Mouse (Mus musculus) 3134 (cell line): ENCODE results near the gene 1700069L16Rik.
A peak's percentile ranks its signal among the peaks of the same experiment; 100 is the strongest.

Experiments
- DNase-seq: peaks from one replicate; pipeline ENCODE4 v3.0.0-alpha.2; 2011; ENCODE audit warnings: low spot score; ENCODE audit not compliant: insufficient read length; ENCODE audit errors: extremely low read depth

Gene 1700069L16Rik

DNA sequence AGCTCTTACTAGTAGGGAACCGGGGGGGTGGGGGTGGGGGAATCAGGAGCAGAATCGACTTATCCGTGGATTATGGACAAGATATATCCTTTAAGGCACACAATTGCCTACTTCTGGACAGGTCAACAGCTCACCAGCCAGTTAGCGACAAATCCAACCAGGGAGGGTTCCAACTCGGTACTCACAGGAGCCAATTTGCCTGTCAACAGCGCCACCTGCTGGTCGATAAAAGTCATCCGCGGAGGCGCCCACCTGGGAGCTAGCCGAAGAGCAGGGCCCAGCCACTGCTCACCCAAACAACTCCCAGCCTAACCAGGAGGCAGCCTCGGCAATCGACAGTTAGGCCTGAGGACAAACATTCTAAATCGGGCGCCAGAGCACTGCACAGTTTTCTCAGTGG, at the start of gene 1700069L16Rik:
1700069L16Rik (minus strand) TSS at position 327 of the 400 bp plus-strand sequence.
- DNase-seq = peak; percentile 49

DNA sequence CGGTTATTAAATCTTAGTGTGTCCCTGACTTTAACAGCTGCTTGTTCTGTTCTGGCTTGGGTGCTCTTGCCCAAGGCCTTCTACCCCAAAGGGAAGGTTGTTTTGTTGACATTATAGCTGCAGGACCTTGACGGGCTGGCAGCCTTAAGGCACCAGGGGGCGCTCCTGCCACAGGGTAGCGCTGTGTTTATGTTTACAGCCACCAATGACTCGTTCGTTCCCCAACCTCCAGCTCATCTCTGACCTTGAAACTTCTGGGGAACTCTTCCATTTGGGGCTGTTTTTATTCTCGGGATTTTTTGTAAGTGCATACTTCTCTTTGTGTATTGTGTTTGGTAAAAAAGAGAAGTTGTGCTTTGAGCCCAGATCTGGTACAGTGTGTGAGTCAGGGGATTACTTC, 49.1 kb upstream of the 1700069L16Rik start:
- DNase-seq = peak; percentile 50

DNA sequence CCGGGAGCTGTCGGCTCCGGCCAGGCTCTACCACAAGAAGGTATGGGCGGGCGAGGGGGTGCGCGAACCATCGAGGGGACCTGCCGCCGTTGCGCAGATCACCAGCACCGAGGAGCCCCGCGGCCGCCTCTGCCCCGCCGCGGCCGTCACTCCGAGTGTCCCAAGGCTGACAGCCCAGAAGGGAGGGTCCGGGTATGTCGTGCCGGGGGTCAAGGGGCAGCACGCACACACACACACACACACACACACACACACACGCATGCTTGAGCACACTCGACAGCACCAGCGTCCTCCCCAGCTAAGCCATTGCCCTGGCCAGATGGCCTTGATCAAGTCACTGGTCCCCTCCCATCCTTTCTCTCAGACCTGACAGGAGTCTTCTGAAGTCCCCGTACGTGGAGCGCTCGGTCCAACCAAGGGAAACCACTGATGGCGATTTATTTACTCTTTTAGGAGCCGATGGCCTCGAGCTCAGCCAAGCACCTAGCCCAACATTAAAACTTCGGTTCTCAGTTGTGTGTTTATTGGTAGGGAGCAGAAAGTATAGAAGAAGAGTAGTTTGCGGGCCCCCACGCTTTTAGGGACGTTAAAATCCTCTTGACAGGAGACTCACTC, 48.4 kb upstream of the 1700069L16Rik start:
- DNase-seq = no peak

DNA sequence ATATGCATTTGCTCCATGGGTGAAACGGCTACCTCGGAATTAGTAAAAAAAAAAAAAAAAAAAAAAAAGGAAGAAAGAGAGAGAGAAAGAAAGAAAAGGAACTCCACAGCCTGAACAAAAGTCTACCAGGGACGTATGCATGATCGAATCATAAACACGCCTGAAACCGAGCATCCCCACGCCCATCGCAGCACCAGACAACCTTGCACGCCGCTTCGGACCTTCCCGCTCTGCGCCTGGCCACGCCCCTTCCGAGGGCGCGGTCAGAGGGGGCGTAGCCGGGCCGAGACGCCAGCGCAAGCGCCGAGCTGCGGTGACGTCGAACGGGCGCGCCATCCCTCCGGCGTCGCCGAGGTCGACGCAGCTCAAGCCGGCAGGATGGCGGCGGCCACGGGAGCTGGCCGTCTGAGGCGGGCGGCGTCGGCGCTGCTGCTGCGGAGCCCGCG, 47.9 kb upstream of the 1700069L16Rik start, which contains the start of the genes Sart3 and Iscu:
Sart3 (minus strand) TSS at position 61 of the 446 bp plus-strand sequence.
Iscu (plus strand) TSS at position 299 of the 446 bp plus-strand sequence.
- peak; percentile 97 for DNase-seq

DNA sequence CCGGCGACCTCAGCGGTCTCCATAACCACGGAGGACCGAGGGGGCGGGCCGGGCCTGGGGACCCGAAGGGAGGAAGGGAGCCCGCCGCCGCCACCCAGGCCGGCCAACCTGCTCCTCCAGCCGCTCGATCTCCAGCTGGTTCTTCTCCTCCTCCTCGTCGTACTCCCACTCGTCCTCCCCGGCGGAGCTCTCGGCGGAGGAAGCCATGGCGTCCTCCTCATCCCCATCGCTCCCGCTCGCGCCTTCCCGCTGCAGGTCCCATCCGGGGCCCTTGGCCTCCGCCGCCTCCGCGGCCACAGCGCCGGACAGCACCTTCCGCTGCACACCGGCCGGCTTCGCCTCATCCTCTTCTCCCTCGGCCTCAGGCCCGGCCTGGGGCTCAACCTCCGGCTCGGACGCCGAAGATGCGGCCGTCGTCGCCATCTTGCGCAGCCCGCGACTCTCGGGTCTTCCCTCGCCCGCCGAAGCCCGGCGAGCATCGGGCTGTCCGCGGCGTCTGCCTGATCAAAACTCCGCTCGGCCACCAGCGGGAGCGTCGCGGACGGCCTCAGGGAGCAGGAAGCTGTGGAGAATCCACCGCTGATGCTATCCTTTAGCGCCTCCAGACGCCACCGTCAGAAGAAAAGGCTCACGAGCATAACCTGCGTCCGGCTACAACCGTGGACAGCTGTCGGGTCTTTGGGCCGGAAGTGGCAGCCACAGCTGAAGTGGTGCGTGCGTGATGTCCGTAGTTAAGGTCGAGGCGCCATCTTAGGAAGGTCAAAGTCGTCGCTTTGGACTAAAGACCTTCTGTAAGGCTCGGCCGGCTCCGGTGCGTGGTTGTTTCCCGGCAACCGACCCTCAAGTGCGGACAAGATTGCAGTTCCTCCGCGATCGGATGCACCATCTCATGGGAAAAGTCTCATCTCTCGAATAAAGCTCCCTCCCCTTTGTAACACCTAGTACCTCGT, 46.9 kb upstream of the 1700069L16Rik start:
- DNase-seq = peak; percentile 93

- no peak for DNase-seq
Observed at GRCm38 (mm10) chr5:113768806-113769205, 44.2 kb upstream of the 1700069L16Rik start.

DNA sequence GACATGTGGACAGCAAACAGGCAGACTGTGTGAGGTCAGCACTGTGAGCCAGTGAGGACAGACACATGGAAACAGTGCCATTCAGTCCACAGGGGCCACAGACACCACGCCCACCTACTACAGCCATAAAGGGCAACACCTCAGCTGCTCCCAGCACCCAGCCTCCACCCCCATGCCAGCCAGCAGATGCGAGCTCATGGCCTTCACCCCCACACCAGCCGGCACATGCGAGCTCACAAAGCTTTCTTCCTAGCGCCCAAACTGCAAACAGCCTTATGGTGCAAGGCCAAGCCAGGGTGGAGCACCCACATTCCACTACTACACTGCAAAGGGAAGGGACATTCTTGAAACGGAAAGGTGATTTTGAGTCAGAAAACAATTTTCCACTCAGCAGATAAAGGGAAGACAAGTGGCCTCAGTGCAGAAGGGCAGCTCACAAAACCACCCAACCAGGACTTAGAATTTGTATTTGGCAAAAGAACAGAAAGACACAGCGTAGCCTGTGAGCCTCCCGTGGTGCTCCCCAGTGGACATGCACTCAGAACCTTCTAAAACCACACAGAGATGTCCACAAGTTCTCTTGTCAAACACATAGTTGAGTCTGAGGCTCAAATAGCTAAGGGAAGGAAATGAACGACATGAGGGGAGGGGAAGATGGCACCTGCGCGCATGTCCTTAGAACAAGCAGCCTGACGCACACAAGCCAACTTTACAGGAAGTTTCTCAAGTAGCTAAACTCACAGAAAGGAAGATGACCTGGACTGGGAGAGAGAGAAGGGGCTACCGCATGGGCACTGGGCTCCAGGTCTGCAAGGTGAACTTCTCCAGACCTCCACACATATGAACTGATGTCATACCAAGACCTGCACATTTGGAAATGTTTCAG, 41.3 kb upstream of the 1700069L16Rik start:
- DNase-seq = no peak

DNA sequence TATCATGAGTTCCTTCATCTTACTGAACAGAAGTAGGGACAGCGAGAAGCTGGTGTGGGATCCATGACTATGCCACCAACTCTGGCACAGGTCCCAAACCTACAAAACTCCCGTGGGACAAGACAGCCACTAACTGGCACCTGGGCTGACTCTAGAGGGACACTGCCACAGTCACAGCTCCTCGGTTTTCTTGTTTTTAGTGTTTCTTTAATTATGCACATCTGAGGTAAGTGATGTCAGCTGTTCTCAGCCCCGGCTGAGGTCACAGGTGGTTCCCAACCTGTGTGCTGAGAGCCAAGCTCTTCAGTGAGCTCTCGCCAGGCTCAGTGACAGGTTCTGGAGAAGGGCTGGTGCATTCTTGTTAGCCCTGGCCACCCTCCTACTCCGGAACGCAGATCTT, 39.9 kb upstream of the 1700069L16Rik start:
- DNase-seq = no peak

DNA sequence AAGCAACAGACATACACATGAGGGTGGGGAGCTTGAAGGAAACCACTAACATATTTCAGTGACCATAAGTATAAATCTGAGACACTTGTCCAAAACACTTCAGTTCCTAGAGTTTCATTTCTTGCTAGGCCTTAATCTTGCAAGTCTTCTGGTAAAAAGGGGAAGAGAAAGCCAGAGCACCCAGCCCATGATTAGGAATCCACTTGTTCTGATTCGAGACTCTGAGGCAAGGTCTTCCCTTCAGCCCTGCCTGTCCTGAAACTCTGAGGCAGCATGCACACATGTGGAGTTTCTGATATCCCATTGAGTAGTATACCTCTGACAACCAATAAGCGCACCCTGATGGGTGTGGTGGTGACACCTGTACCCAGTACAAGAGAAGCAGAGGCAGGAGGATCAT, 37.0 kb upstream of the 1700069L16Rik start:
- no peak for DNase-seq

DNA sequence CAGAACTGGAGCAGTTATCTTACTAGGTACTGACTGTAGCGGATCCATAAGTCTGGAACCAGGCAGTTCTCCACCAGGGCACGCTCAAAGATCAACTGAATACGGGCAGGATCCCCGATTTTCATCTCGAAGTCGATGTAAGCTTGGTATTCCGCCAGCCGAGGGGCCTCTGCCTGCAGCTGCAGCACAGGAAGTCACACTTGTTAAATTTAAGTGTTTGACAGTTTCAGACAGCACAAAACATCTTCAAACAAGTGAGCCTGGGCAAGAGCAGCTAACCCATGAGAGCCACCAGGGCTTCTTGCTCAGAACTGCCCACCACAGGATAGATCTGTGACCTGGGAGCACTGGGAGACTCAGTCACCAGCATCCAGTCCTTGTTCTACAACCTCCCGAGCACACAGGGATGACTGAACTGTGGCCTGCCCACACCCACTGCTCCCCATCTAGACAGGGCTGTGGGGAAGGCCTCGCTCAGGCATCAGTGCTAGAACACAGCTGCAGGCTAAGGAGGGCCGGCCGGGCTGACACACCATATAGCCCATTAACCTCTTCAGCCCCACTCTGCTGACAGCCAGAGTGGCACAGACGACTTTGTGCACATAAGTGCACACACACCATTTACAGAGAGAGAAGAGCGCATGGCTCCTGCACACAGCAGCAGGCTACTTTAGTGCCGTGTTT, 30.9 kb upstream of the 1700069L16Rik start:
- DNase-seq = no peak

GRCm38 (mm10) chr5:113751521-113752157, 27.1 kb upstream of the 1700069L16Rik start:
- no peak for DNase-seq

GRCm38 (mm10) chr5:113748556-113749331, 24.2 kb upstream of the 1700069L16Rik start:
- no peak for DNase-seq

- no peak for DNase-seq
Observed at GRCm38 (mm10) chr5:113747629-113748028, 23.1 kb upstream of the 1700069L16Rik start.

DNA sequence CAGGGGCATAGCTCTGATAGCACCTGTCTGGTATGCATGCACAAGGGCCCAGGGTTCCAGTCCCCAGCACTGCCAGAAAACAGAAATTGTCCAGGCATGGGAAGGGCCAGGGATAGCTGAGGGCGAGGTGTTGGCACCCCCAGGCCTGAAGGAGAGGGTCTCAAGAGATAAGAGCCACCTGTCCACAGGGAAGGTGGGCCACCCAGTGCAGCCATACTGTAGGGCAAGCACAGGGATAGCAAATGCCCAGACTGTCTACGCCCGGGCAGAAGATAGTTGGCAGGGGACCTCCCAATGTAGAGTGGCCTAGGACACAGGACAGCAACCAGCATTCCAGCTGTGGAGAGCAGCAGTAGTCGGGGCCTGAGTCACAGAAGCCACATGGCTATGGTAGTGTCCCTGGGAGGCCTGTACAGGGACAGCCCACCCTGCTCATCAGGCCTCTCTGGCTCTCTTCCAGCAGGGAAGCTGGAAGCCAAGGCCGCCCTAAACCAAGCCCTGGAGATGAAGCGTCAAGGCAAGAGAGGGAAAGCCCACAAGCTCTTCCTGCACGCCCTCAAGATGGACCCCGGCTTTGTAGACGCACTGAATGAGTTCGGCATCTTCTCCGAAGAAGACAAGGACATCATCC, 13.2 kb upstream of the 1700069L16Rik start:
- no peak for DNase-seq

- no peak for DNase-seq
Observed at GRCm38 (mm10) chr5:113736522-113737164, 12.1 kb upstream of the 1700069L16Rik start.

DNA sequence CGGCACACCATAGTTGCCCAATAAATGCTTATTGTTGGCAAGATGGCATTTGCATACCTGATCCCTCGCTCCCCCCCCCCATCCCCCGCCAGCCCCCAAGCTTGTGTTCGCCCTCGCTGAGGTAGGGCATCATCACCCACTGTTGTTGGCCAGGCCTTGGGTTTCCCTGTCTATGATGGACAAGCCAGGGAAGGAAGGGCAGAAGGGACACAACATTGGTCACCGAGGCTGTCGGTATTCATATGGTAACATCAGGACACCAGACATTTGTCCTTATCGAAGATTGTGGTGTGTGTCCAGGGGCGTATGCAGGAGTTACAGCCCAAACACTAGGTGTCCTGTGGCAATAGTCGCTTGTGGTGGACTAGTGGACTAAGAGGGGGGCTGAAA, 11.5 kb upstream of the 1700069L16Rik start:
- no peak for DNase-seq

DNA sequence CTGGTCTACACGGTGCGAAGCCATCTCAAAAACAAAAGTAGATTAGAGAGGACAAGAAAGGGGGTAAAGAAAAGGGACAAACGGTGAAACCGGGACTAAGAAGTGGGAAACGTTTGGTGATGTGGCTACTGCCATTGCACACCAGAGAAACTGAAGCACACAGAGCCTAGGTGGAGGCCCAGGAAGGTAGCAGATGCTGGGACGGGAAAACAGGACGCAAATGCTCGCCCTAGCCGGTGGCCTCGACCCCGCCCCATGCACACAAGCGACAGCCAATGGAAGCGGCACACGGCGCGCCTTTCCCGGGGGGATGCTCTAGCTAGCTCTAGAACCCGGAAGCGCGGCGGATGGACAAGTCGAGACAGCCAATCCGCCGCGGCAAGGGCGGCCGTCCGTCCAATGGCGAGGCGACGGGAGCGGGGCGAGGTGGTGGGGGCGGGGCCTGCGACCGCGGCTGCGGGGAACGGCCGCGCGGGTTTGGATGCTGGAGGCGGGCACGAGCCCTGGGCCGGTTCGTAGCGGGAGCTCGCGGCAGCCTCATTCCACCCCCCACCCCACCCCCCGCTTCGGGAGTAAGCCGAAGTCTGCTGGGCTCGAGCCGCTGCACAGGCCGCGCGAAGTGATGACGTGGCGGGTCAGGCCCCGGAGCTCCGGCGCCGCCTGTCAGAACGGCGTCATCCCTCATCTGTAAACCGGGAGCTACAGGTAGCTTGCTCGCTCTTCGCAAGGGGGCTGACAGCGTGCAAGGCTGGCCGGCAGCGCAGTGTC, 11.0 kb upstream of the 1700069L16Rik start, which contains the start of gene Ficd:
Ficd (plus strand) TSS at position 459 of the 768 bp plus-strand sequence.
- DNase-seq = peak; percentile 95
